Comparison of ENCODE assay signal across 9 mouse cellular contexts in the genomic region with DNA sequence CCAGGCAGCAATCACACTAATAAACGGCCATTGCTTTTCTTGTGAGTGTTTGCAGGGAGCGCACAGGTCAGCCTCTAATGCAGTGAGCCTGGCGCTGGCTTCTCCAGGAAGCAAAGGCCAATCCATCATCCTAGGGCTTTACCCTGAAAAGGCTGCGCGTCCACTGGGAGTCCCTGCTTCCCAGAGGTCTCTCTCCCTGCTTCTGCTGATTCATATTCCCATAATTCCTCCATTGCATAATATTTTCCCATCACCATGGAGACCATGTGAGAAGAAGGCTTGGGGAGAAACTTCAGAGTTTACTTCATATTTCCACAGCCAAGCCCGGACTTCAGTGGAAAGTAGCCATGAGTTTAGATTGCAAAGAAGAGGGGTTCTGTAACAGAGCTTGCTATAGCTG. TPM values are rescaled to one million over a fixed set of nuclear protein-coding genes. Genes with fewer than 3 reads are reported as not detected.
A peak's percentile ranks its signal among the peaks of the same experiment; 100 is the strongest.
DNase-seq lines count a peak whose midpoint lies in the region; ATAC-seq lines count a peak whose summit lies in the region.
"Had no signal": no experiment of that assay in that cellular context is flagged by ENCODE, and none has a peak within 500 bp of the region (broad histone marks: within the 10 kb centered on the region; RNA-seq: fewer than 3 reads in every experiment).

No protein-coding gene starts in this region.

- H3K36me3 ChIP-seq in midbrain, embryonic 14.5 days (ENCODE audit: control insufficient read depth, insufficient read depth, low read length) = no peaks in the 10 kb centered on the region
- H3K36me3 ChIP-seq in midbrain, embryonic 11.5 days (ENCODE audit: control insufficient read depth, insufficient read depth, low read length) = no peaks in the 10 kb centered on the region
- no peaks in the 10 kb centered on the region for H3K36me3 ChIP-seq in intestine, embryonic 16.5 days (ENCODE audit: control insufficient read depth, insufficient read depth, low read length)
- no peaks in the 10 kb centered on the region for H3K36me3 ChIP-seq in lung, embryonic 16.5 days (ENCODE audit: control insufficient read depth, insufficient read depth, low read length)
- H3K36me3 ChIP-seq in forebrain, embryonic 13.5 days (ENCODE audit: poor library complexity, severe bottlenecking) = no peaks in the 10 kb centered on the region
- H3K36me3 ChIP-seq: neural tube, embryonic 12.5 days had no signal

- no peaks in the 10 kb centered on the region for H3K27me3 ChIP-seq in midbrain, embryonic 14.5 days (ENCODE audit: control insufficient read depth, insufficient read depth, low read length)
- no peaks in the 10 kb centered on the region for H3K27me3 ChIP-seq in midbrain, embryonic 11.5 days (ENCODE audit: control insufficient read depth, insufficient read depth, low read length)
- H3K27me3 ChIP-seq in intestine, embryonic 16.5 days (replicated peaks; ENCODE audit: control insufficient read depth, insufficient read depth, low read length) = no peaks in the 10 kb centered on the region
- no peaks in the 10 kb centered on the region for H3K27me3 ChIP-seq in lung, embryonic 16.5 days (ENCODE audit: control insufficient read depth, insufficient read depth, low read depth, low read length)
- no peaks in the 10 kb centered on the region for H3K27me3 ChIP-seq in forebrain, embryonic 13.5 days
- H3K27me3 ChIP-seq: neural tube, embryonic 12.5 days had no signal

- ATAC-seq in midbrain, embryonic 14.5 days (ENCODE audit: low FRiP score, low TSS enrichment) = no peak
- no peak for ATAC-seq in midbrain, embryonic 11.5 days (ENCODE audit: low FRiP score)
- peak; percentile 82 for ATAC-seq in intestine, embryonic 16.5 days
- ATAC-seq in lung, embryonic 16.5 days (ENCODE audit: low read depth) = peak; percentile 86
- no peak for ATAC-seq in erythroblast, adult 5-6 weeks (replicated peaks; ENCODE audit: low FRiP score, poor library complexity, severe bottlenecking)
- no peak for ATAC-seq in forebrain, embryonic 13.5 days

- H3K9ac ChIP-seq in midbrain, embryonic 14.5 days (replicated peaks; ENCODE audit: low read length) = no peak overlapping the region
- H3K9ac ChIP-seq in midbrain, embryonic 11.5 days (ENCODE audit: low read length) = no peak overlapping the region
- H3K9ac ChIP-seq in intestine, embryonic 16.5 days (ENCODE audit: low read depth, low read length) = no peak overlapping the region
- H3K9ac ChIP-seq in lung, embryonic 16.5 days (ENCODE audit: low read length) = no peak overlapping the region
- H3K9ac ChIP-seq in forebrain, embryonic 13.5 days = no peak overlapping the region
- H3K9ac ChIP-seq: neural tube, embryonic 12.5 days had no signal

- H3K4me2 ChIP-seq in midbrain, embryonic 14.5 days (ENCODE audit: low read length) = no peak overlapping the region
- no peak overlapping the region for H3K4me2 ChIP-seq in midbrain, embryonic 11.5 days
- H3K4me2 ChIP-seq in intestine, embryonic 16.5 days (ENCODE audit: low read depth, low read length) = no peak overlapping the region
- H3K4me2 ChIP-seq in lung, embryonic 16.5 days (ENCODE audit: low read depth, low read length) = no peak overlapping the region
- H3K4me2 ChIP-seq in forebrain, embryonic 13.5 days = no peak overlapping the region
- H3K4me2 ChIP-seq: neural tube, embryonic 12.5 days had no signal

- H3K4me3 ChIP-seq in midbrain, embryonic 14.5 days (replicated peaks; ENCODE audit: low read depth, low read length) = no peak overlapping the region
- no peak overlapping the region for H3K4me3 ChIP-seq in midbrain, embryonic 11.5 days (ENCODE audit: low read depth, low read length)
- no peak overlapping the region for H3K4me3 ChIP-seq in intestine, embryonic 16.5 days (ENCODE audit: low read length)
- no peak overlapping the region for H3K4me3 ChIP-seq in lung, embryonic 16.5 days (ENCODE audit: low read length)
- H3K4me3 ChIP-seq in forebrain, embryonic 13.5 days = no peak overlapping the region
- H3K4me3 ChIP-seq: neural tube, embryonic 12.5 days had no signal

- 69% methylated on average over 6 of the region's 6 CpGs for WGBS in midbrain, embryonic 14.5 days
- 85% methylated on average over 6 of the region's 6 CpGs for WGBS in midbrain, embryonic 11.5 days
- 21% methylated on average over 6 of the region's 6 CpGs for WGBS in intestine, embryonic 16.5 days
- WGBS in lung, embryonic 16.5 days = 14% methylated on average over 6 of the region's 6 CpGs
- whole genome bisulfite sequencing in forebrain, embryonic 13.5 days = 83% methylated on average over 6 of the region's 6 CpGs

- no peak overlapping the region for H3K27ac ChIP-seq in midbrain, embryonic 14.5 days (replicated peaks; ENCODE audit: low read depth, low read length)
- H3K27ac ChIP-seq in midbrain, embryonic 11.5 days (ENCODE audit: low read depth, low read length) = no peak overlapping the region
- H3K27ac ChIP-seq in intestine, embryonic 16.5 days (ENCODE audit: low read length) = peak overlapping the region; percentile 44; the same call in 1 of the 2 replicates
- peak overlapping the region; percentile 50; the same call in 1 of the 2 replicates for H3K27ac ChIP-seq in lung, embryonic 16.5 days (ENCODE audit: low read length)
- H3K27ac ChIP-seq in forebrain, embryonic 13.5 days = no peak overlapping the region
- H3K27ac ChIP-seq: neural tube, embryonic 12.5 days had no signal

- DNase-seq in midbrain, embryonic 14.5 days = peak; percentile 45
- no peak for DNase-seq in midbrain, embryonic 11.5 days (ENCODE audit: low spot score, missing footprints)
- peak; percentile 57 for DNase-seq in embryo, embryonic 11 days
- DNase-seq in layer of hippocampus, postnatal 36 days = no peak

- H3K9me3 ChIP-seq in midbrain, embryonic 14.5 days (ENCODE audit: control insufficient read depth, low read length) = no peaks in the 10 kb centered on the region
- H3K9me3 ChIP-seq in midbrain, embryonic 11.5 days (ENCODE audit: control insufficient read depth, low read length) = no peaks in the 10 kb centered on the region
- H3K9me3 ChIP-seq in intestine, embryonic 16.5 days (ENCODE audit: control insufficient read depth, low read length) = no peaks in the 10 kb centered on the region
- H3K9me3 ChIP-seq in lung, embryonic 16.5 days (ENCODE audit: control insufficient read depth, low read length) = no peaks in the 10 kb centered on the region
- H3K9me3 ChIP-seq in forebrain, embryonic 13.5 days (replicated peaks) = no peaks in the 10 kb centered on the region
- H3K9me3 ChIP-seq: neural tube, embryonic 12.5 days had no signal

- 0 out of 2 replicates have a peak, but pooled peaks cover 3% of the 10 kb centered on the region for H3K4me1 ChIP-seq in midbrain, embryonic 14.5 days (ENCODE audit: control insufficient read depth, insufficient read depth, low read length)
- H3K4me1 ChIP-seq in midbrain, embryonic 11.5 days (ENCODE audit: control insufficient read depth, insufficient read depth, low read length) = peaks cover 5% of the 10 kb centered on the region; the same call in 1 of the 2 replicates
- peaks cover 3% of the 10 kb centered on the region for H3K4me1 ChIP-seq in intestine, embryonic 16.5 days (ENCODE audit: control insufficient read depth, insufficient read depth, low read length)
- peaks cover 19% of the 10 kb centered on the region for H3K4me1 ChIP-seq in lung, embryonic 16.5 days (replicated peaks; ENCODE audit: control insufficient read depth, insufficient read depth, low read length)
- peaks cover 5% of the 10 kb centered on the region for H3K4me1 ChIP-seq in forebrain, embryonic 13.5 days

RNA-seq across cellular contexts. Expression of a gene that starts 33.2 kb away (rescaled TPM):
- polyA plus RNA-seq in midbrain, embryonic 14.5 days (2014; fragmentation: Nextera tagmentation; extraction: Ambion mirVana) = 45.2 and 49.3 TPM in 2 replicates
- 108 and 111 TPM in 2 replicates for polyA plus RNA-seq in midbrain, embryonic 11.5 days (2014; fragmentation: Nextera tagmentation; extraction: Ambion mirVana)
- 63.7 and 67.4 TPM in 2 replicates for polyA plus RNA-seq in intestine, embryonic 16.5 days (2015; fragmentation: Nextera tagmentation; extraction: Ambion mirVana)
- polyA plus RNA-seq in lung, embryonic 16.5 days (2015; fragmentation: Nextera tagmentation; extraction: Ambion mirVana) = 121 and 122 TPM in 2 replicates
- total RNA-seq in erythroblast, adult 5-6 weeks (2015; ENCODE audit: low replicate concordance) = not detected in 2 replicates
- total RNA-seq in erythroblast, adult 5-6 weeks (2017; ENCODE audit: low replicate concordance) = not detected in 2 replicates
- 10 to 100 TPM; 46.9 to 58.5 TPM for total RNA-seq in layer of hippocampus, postnatal 36 days (2021)
- 54.5 and 71.4 TPM in 2 replicates for polyA plus RNA-seq in forebrain, embryonic 13.5 days (2015; fragmentation: Nextera tagmentation; extraction: Ambion mirVana)

Comparison
In these comparisons a context has a peak if more than half of its experiments do, and no peak if none do; other contexts are left out.
1. DNase-seq: peak in midbrain, embryonic 14.5 days (single experiment) and embryo, embryonic 11 days (single experiment); none in midbrain, embryonic 11.5 days (single experiment) and layer of hippocampus, postnatal 36 days (0 of 2).
2. ATAC-seq: peak in intestine, embryonic 16.5 days (single experiment) and lung, embryonic 16.5 days (single experiment); none in midbrain, embryonic 14.5 days (single experiment), midbrain, embryonic 11.5 days (single experiment), erythroblast, adult 5-6 weeks (single experiment) and forebrain, embryonic 13.5 days (single experiment).
3. H3K27ac ChIP-seq: peak in intestine, embryonic 16.5 days (single experiment) and lung, embryonic 16.5 days (single experiment); none in midbrain, embryonic 14.5 days (single experiment), midbrain, embryonic 11.5 days (single experiment) and forebrain, embryonic 13.5 days (single experiment).